25 mouse cellular contexts compared by ENCODE assay signal in genomic region chr1:109481387-109481786, GRCm38 (mm10).
A peak's percentile ranks its signal among the peaks of the same experiment; 100 is the strongest.
DNase-seq lines count a peak whose midpoint lies in the region; ATAC-seq and TF ChIP-seq lines count a peak whose summit lies in the region.
"Had no signal": no experiment of that assay in that cellular context is flagged by ENCODE, and none has a peak within 500 bp of the region (broad histone marks: within the 10 kb centered on the region; RNA-seq: fewer than 3 reads in every experiment).

No protein-coding gene starts in this region.

- DNase-seq in midbrain, postnatal 0 days (ENCODE audit: low spot score), result peak; percentile 3
- peak; percentile 63 for DNase-seq in cerebellum, adult 11-12 months
- peak; percentile 68 for DNase-seq in cerebellum, adult 9-11 months
- DNase-seq in embryonic facial prominence, embryonic 14.5 days (ENCODE audit: low spot score), result peak; percentile 36
- DNase-seq in Muller cell, postnatal 12 days (ENCODE audit: inconsistent ontology term), result no peak
- DNase-seq in adrenal gland, postnatal 4 days (ENCODE audit: low spot score in 2 of 2), result no peak
- DNase-seq in lung, adult 2 months, result no peak
- DNase-seq: adrenal gland, adult 2 months; B cell, adult 2 months; heart, postnatal 10 days; kidney, adult 11 months; kidney, postnatal 36 days; liver, embryonic 13.5 days; lung, adult 18-20 months; lung, postnatal 10 days had no signal

- ATAC-seq in midbrain, postnatal 0 days (ENCODE audit: low FRiP score), result no peak
- ATAC-seq in midbrain, embryonic 15.5 days (replicated peaks), result no peak
- ATAC-seq in embryonic facial prominence, embryonic 14.5 days (ENCODE audit: low read depth), result no peak
- ATAC-seq: activated CD4-positive, CD25-positive, alpha-beta regulatory T cell, adult 4 months; forebrain, embryonic 16.5 days; inflammation-experienced regulatory T-cells, adult 6 months had no signal

- H3K4me1 ChIP-seq in midbrain, postnatal 0 days (ENCODE audit: insufficient read depth, low read length), result no peaks in the 10 kb centered on the region
- H3K4me1 ChIP-seq in midbrain, embryonic 15.5 days, result no peaks in the 10 kb centered on the region
- no peaks in the 10 kb centered on the region for H3K4me1 ChIP-seq in embryonic facial prominence, embryonic 14.5 days (ENCODE audit: control insufficient read depth, insufficient read depth, low read length)
- H3K4me1 ChIP-seq in lung, adult 2 months (ENCODE audit: control insufficient read depth, insufficient read depth, low read length), result no peaks in the 10 kb centered on the region
- H3K4me1 ChIP-seq: heart, embryonic 13.5 days; limb, embryonic 15.5 days; liver, embryonic 13.5 days; neural tube, embryonic 13.5 days had no signal

- no peak overlapping the region for H3K4me3 ChIP-seq in midbrain, postnatal 0 days (ENCODE audit: low read depth, low read length)
- no peak overlapping the region for H3K4me3 ChIP-seq in midbrain, embryonic 15.5 days
- H3K4me3 ChIP-seq in embryonic facial prominence, embryonic 14.5 days (ENCODE audit: low read depth, low read length), result no peak overlapping the region
- H3K4me3 ChIP-seq in lung, adult 2 months (replicated peaks; ENCODE audit: extremely low read depth, low read depth, low read length), result no peak overlapping the region
- H3K4me3 ChIP-seq: heart, embryonic 13.5 days; layer of hippocampus, adult 2 months; left cerebral cortex, adult 2 months; limb, embryonic 15.5 days; liver, embryonic 13.5 days; neural tube, embryonic 13.5 days had no signal

- no peak overlapping the region for H3K9ac ChIP-seq in midbrain, postnatal 0 days (replicated peaks; ENCODE audit: low read length, poor library complexity, severe bottlenecking)
- no peak overlapping the region for H3K9ac ChIP-seq in midbrain, embryonic 15.5 days
- H3K9ac ChIP-seq in embryonic facial prominence, embryonic 14.5 days (ENCODE audit: low read depth, low read length), result no peak overlapping the region
- H3K9ac ChIP-seq: heart, embryonic 13.5 days; hindbrain, embryonic 14.5 days; limb, embryonic 15.5 days; liver, embryonic 13.5 days; neural tube, embryonic 13.5 days had no signal

- H3K27ac ChIP-seq in midbrain, postnatal 0 days (ENCODE audit: low read depth, low read length), result no peak overlapping the region
- no peak overlapping the region for H3K27ac ChIP-seq in midbrain, embryonic 15.5 days
- no peak overlapping the region for H3K27ac ChIP-seq in embryonic facial prominence, embryonic 14.5 days (replicated peaks; ENCODE audit: low read depth, low read length)
- H3K27ac ChIP-seq: heart, embryonic 13.5 days; hindbrain, embryonic 14.5 days; layer of hippocampus, adult 2 months; left cerebral cortex, adult 2 months; limb, embryonic 15.5 days; liver, embryonic 13.5 days; neural tube, embryonic 13.5 days had no signal

- TF ChIP-seq CTCF in midbrain, postnatal 0 days (IDR thresholded peaks at IDR 0.05), result no peak
- no peak for TF ChIP-seq CTCF in lung, adult 2 months (IDR thresholded peaks at IDR 0.05; ENCODE audit: insufficient read depth, low read length)

- no peaks in the 10 kb centered on the region for H3K27me3 ChIP-seq in midbrain, postnatal 0 days (ENCODE audit: insufficient read depth, low read length)
- H3K27me3 ChIP-seq in midbrain, embryonic 15.5 days (replicated peaks), result no peaks in the 10 kb centered on the region
- H3K27me3 ChIP-seq in embryonic facial prominence, embryonic 14.5 days (replicated peaks; ENCODE audit: control insufficient read depth, insufficient read depth, low read length), result no peaks in the 10 kb centered on the region
- H3K27me3 ChIP-seq: heart, embryonic 13.5 days; limb, embryonic 15.5 days; liver, embryonic 13.5 days; neural tube, embryonic 13.5 days had no signal

- 53% methylated on average over 3 of the region's 3 CpGs for WGBS in midbrain, postnatal 0 days
- 70% methylated on average over 3 of the region's 3 CpGs for WGBS in midbrain, embryonic 15.5 days
- WGBS in embryonic facial prominence, embryonic 14.5 days, result 50% methylated on average over 3 of the region's 3 CpGs
- WGBS in lung, adult 2 months, result 64% methylated on average over 3 of the region's 3 CpGs

- no peak for TF ChIP-seq POLR2A in lung, adult 2 months (IDR thresholded peaks at IDR 0.05; ENCODE audit: borderline replicate concordance, extremely low read depth, low read depth, low read length)

- H3K36me3 ChIP-seq in midbrain, postnatal 0 days (ENCODE audit: insufficient read depth, low read length), result no peaks in the 10 kb centered on the region
- no peaks in the 10 kb centered on the region for H3K36me3 ChIP-seq in midbrain, embryonic 15.5 days (replicated peaks)
- H3K36me3 ChIP-seq in embryonic facial prominence, embryonic 14.5 days (ENCODE audit: control insufficient read depth, insufficient read depth, low read length), result no peaks in the 10 kb centered on the region
- H3K36me3 ChIP-seq: heart, embryonic 13.5 days; limb, embryonic 15.5 days; liver, embryonic 13.5 days; neural tube, embryonic 13.5 days had no signal

- no peaks in the 10 kb centered on the region for H3K9me3 ChIP-seq in midbrain, postnatal 0 days (ENCODE audit: low read length)
- no peaks in the 10 kb centered on the region for H3K9me3 ChIP-seq in midbrain, embryonic 15.5 days
- H3K9me3 ChIP-seq in embryonic facial prominence, embryonic 14.5 days (ENCODE audit: control insufficient read depth, low read length), result no peaks in the 10 kb centered on the region
- H3K9me3 ChIP-seq: limb, embryonic 15.5 days; liver, embryonic 13.5 days; neural tube, embryonic 13.5 days had no signal

- no peak overlapping the region for H3K4me2 ChIP-seq in midbrain, postnatal 0 days (ENCODE audit: low read depth, low read length, poor library complexity, severe bottlenecking)
- no peak overlapping the region for H3K4me2 ChIP-seq in midbrain, embryonic 15.5 days
- H3K4me2 ChIP-seq in embryonic facial prominence, embryonic 14.5 days (ENCODE audit: low read depth, low read length), result no peak overlapping the region
- H3K4me2 ChIP-seq: heart, embryonic 13.5 days; hindbrain, embryonic 14.5 days; limb, embryonic 15.5 days; liver, embryonic 13.5 days; neural tube, embryonic 13.5 days had no signal

Comparison
In these comparisons a context has a peak if more than half of its experiments do, and no peak if none do; other contexts are left out.
1. DNase-seq: peak in midbrain, postnatal 0 days (single experiment), cerebellum, adult 11-12 months (single experiment), cerebellum, adult 9-11 months (single experiment) and embryonic facial prominence, embryonic 14.5 days (single experiment); none in Muller cell, postnatal 12 days (single experiment), adrenal gland, postnatal 4 days (0 of 2) and lung, adult 2 months (single experiment).